Mouse (Mus musculus): Measurements from ENCODE around the gene Olfr613.
"Not testable (repeated sequence)": the region's sequence is repeated elsewhere in the genome, so short reads cannot be mapped to it uniquely, and the experiment has no call there.

The Olfr613 gene

GRCm38 (mm10) chr7:103547774-103548173 is at the start of gene Olfr613:
Gene Olfr613, plus strand, starts transcription at chr7:103548074.
- DNase-seq = no peak

GRCm38 (mm10) chr7:103512022-103512421 is 35.9 kb upstream of the Olfr613 start, which contains the start of gene Olfr610:
Gene Olfr610, minus strand, starts transcription at chr7:103512122.
- DNase-seq = no peak

- DNase-seq = not testable (repeated sequence)
These were observed 27.1 kb upstream of the Olfr613 start, which contains the start of gene Olfr611 for GRCm38 (mm10) chr7:103520746-103521145. Gene Olfr611, minus strand, starts transcription at chr7:103520846.

- not testable (repeated sequence) for DNase-seq
These were observed 5.3 kb upstream of the Olfr613 start, which contains the start of gene Olfr612 for GRCm38 (mm10) chr7:103542617-103543016. Gene Olfr612, minus strand, starts transcription at chr7:103542717.

GRCm38 (mm10) chr7:103555779-103556178 is 7.9 kb downstream of the Olfr613 start, which contains the start of gene Olfr615:
Gene Olfr615, plus strand, starts transcription at chr7:103556079.
- no peak for DNase-seq

- no peak for DNase-seq
These were observed 21.2 kb downstream of the Olfr613 start, which contains the start of gene Olfr616 for GRCm38 (mm10) chr7:103569043-103569442. Gene Olfr616, minus strand, starts transcription at chr7:103569143.

- DNase-seq = no peak
These were observed 24.9 kb downstream of the Olfr613 start, which contains the start of gene Olfr617 for GRCm38 (mm10) chr7:103572761-103573160. Gene Olfr617, plus strand, starts transcription at chr7:103573061.

- no peak for DNase-seq
These were observed 41.9 kb downstream of the Olfr613 start, which contains the start of gene Olfr618 for GRCm38 (mm10) chr7:103589803-103590202. Gene Olfr618, plus strand, starts transcription at chr7:103590103.

GRCm38 (mm10) chr7:103600275-103600674 is 52.4 kb downstream of the Olfr613 start, which contains the start of gene Olfr619:
Gene Olfr619, plus strand, starts transcription at chr7:103600575.
- DNase-seq = no peak

All from kidney, postnatal 14 days (tissue).